Mouse (Mus musculus): Measurements from ENCODE around the gene Angptl6. TPM values are rescaled to one million over a fixed set of nuclear protein-coding genes. Genes with fewer than 3 reads are reported as not detected.

The Angptl6 gene
- polyA plus RNA-seq, 1 experiment from 2014 or later = 4.6 TPM

- Histone ChIP-seq H3K4me3 (no peak overlapping the region), H3K4me2 (no peak overlapping the region), H3K27ac (no peak overlapping the region), H3K9ac (no peak overlapping the region), H3K4me1 (peaks cover 9% of the 10 kb centered on the region), H3K27me3 (no peaks in the 10 kb centered on the region), H3K9me3 (no peaks in the 10 kb centered on the region), H3K36me3 (no peaks in the 10 kb centered on the region)
- no peak for ATAC-seq (ENCODE audit: insufficient number of reproducible peaks, low FRiP score, low TSS enrichment, low read depth)
- WGBS = 87% methylated on average over 1 of the region's 1 CpGs
These were observed 51.4 kb downstream of the Angptl6 start for GRCm38 (mm10) chr9:20828127-20828526.

- no peak overlapping the region for H3K27ac ChIP-seq
- no peaks in the 10 kb centered on the region for H3K36me3 ChIP-seq
- ATAC-seq (ENCODE audit: insufficient number of reproducible peaks, low FRiP score, low TSS enrichment, low read depth) = no peak
- H3K4me2 ChIP-seq = no peak overlapping the region
- no peaks in the 10 kb centered on the region for H3K9me3 ChIP-seq
- 59% methylated on average over 5 of the region's 5 CpGs for WGBS
- no peak overlapping the region for H3K4me3 ChIP-seq
- no peak overlapping the region for H3K9ac ChIP-seq
- H3K27me3 ChIP-seq = no peaks in the 10 kb centered on the region
- H3K4me1 ChIP-seq = peaks cover 7% of the 10 kb centered on the region
These were observed 53.7 kb downstream of the Angptl6 start for GRCm38 (mm10) chr9:20825781-20826180.

Small RNAs within 50 kb of the gene (microRNA-seq; reads per million reads assigned to microRNA genes)
- 0.61 reads per million for gene Mir7081

Other genes with a start within 250 kb of the Angptl6 start
- gene Ubl5, start 236.8 kb downstream of the Angptl6 start, polyA plus RNA-seq (2015; fragmentation: Nextera tagmentation; extraction: Ambion mirVana) = 332 and 370 TPM in 2 replicates
- gene Fbxl12, start 235.0 kb downstream of the Angptl6 start, polyA plus RNA-seq (2015; fragmentation: Nextera tagmentation; extraction: Ambion mirVana) = 19.2 and 20.0 TPM in 2 replicates
- 43.7 and 46.7 TPM in 2 replicates for gene Pin1, start 227.6 kb downstream of the Angptl6 start, polyA plus RNA-seq (2015; fragmentation: Nextera tagmentation; extraction: Ambion mirVana)
- gene Olfm2, start 133.4 kb downstream of the Angptl6 start, polyA plus RNA-seq (2015; fragmentation: Nextera tagmentation; extraction: Ambion mirVana) = 9.3 and 9.7 TPM in 2 replicates
- gene Col5a3, start 64.7 kb downstream of the Angptl6 start, polyA plus RNA-seq (2015; fragmentation: Nextera tagmentation; extraction: Ambion mirVana) = 8.0 and 15.3 TPM in 2 replicates
- not detected in 2 replicates for gene Rdh8, start 61.2 kb downstream of the Angptl6 start, polyA plus RNA-seq (2015; fragmentation: Nextera tagmentation; extraction: Ambion mirVana)
- 9.5 and 11.8 TPM in 2 replicates for gene A230050P20Rik, start 11.1 kb downstream of the Angptl6 start, polyA plus RNA-seq (2015; fragmentation: Nextera tagmentation; extraction: Ambion mirVana)
- 86.9 and 88.6 TPM in 2 replicates for gene Ppan, start 8.4 kb upstream of the Angptl6 start, polyA plus RNA-seq (2015; fragmentation: Nextera tagmentation; extraction: Ambion mirVana)
- 303 and 319 TPM in 2 replicates for gene Eif3g, start 18.9 kb upstream of the Angptl6 start, polyA plus RNA-seq (2015; fragmentation: Nextera tagmentation; extraction: Ambion mirVana)
- gene Dnmt1, start 80.2 kb upstream of the Angptl6 start, polyA plus RNA-seq (2015; fragmentation: Nextera tagmentation; extraction: Ambion mirVana) = 79.7 and 82.3 TPM in 2 replicates
- 62.0 and 65.1 TPM in 2 replicates for gene S1pr2, start 97.1 kb upstream of the Angptl6 start, polyA plus RNA-seq (2015; fragmentation: Nextera tagmentation; extraction: Ambion mirVana)
- 112 and 116 TPM in 2 replicates for gene Mrpl4, start 123.0 kb upstream of the Angptl6 start, polyA plus RNA-seq (2015; fragmentation: Nextera tagmentation; extraction: Ambion mirVana)
- gene Icam1, start 136.3 kb upstream of the Angptl6 start, polyA plus RNA-seq (2015; fragmentation: Nextera tagmentation; extraction: Ambion mirVana) = 23.4 and 24.4 TPM in 2 replicates
- 0.96 and 3.0 TPM in 2 replicates for gene Icam4, start 149.6 kb upstream of the Angptl6 start, polyA plus RNA-seq (2015; fragmentation: Nextera tagmentation; extraction: Ambion mirVana)
- 0.05 and 0.21 TPM in 2 replicates for gene Icam5, start 152.3 kb upstream of the Angptl6 start, polyA plus RNA-seq (2015; fragmentation: Nextera tagmentation; extraction: Ambion mirVana)
- gene Zglp1, start 187.4 kb upstream of the Angptl6 start, polyA plus RNA-seq (2015; fragmentation: Nextera tagmentation; extraction: Ambion mirVana) = 0.56 TPM in 1 of 2 replicates, not detected in the other
- gene Gm49373, start 193.4 kb upstream of the Angptl6 start, polyA plus RNA-seq (2015; fragmentation: Nextera tagmentation; extraction: Ambion mirVana) = 0.60 and 0.93 TPM in 2 replicates
- gene Fdx1l, start 193.9 kb upstream of the Angptl6 start, polyA plus RNA-seq (2015; fragmentation: Nextera tagmentation; extraction: Ambion mirVana) = 53.3 and 57.9 TPM in 2 replicates
- gene Gm38431, start 212.3 kb upstream of the Angptl6 start, polyA plus RNA-seq (2015; fragmentation: Nextera tagmentation; extraction: Ambion mirVana) = 1.2 and 1.6 TPM in 2 replicates
- gene Raver1, start 212.3 kb upstream of the Angptl6 start, polyA plus RNA-seq (2015; fragmentation: Nextera tagmentation; extraction: Ambion mirVana) = 49.6 and 55.0 TPM in 2 replicates